Mouse (Mus musculus) small intestine, adult 2 months (tissue): ENCODE results near the gene Fuca1.

ENCODE experiments used
- CTCF ChIP-seq: fragments of 200-500 bp; IDR thresholded peaks from 2 replicates; pipeline ENCODE4 v1.5.1; 2012; ENCODE audit warnings: low read depth, mild to moderate bottlenecking, control low read depth, inconsistent platforms, low read length, moderate library complexity, mixed read lengths; ENCODE audit not compliant: insufficient replicate concordance, insufficient read length; ENCODE audit errors: extremely low read depth
- POLR2A ChIP-seq: fragments of 200-500 bp; IDR thresholded peaks from 2 replicates; pipeline ENCODE4 v1.6.1; 2012; ENCODE audit warnings: low read depth, mild to moderate bottlenecking, control low read depth, inconsistent platforms, low read length, moderate library complexity

DNA sequence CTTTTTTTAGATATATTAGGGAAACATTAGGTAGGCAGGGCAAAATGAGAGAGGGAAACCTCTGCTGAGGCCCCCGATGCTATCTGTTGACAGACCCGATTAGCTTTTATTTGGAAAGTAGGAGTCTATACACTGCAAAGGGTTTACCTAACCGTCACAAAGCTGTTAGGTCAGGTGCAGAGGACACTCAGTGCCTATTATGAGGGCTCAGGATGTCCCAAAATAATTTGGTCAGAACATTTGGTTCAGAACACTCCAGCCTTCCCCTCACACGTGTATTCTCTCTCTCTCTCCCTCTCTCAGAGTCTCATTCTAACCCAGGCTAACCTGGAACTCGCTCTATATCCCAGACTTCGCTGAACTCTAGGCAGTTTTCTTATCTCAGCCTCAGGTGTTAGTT, 38.5 kb upstream of the Fuca1 start:
- TF ChIP-seq CTCF (no peak), POLR2A (no peak)
